Mouse (Mus musculus): Measurements from ENCODE around the gene Fam129a.
A peak's percentile ranks its signal among the peaks of the same experiment; 100 is the strongest.

The Fam129a gene

DNA sequence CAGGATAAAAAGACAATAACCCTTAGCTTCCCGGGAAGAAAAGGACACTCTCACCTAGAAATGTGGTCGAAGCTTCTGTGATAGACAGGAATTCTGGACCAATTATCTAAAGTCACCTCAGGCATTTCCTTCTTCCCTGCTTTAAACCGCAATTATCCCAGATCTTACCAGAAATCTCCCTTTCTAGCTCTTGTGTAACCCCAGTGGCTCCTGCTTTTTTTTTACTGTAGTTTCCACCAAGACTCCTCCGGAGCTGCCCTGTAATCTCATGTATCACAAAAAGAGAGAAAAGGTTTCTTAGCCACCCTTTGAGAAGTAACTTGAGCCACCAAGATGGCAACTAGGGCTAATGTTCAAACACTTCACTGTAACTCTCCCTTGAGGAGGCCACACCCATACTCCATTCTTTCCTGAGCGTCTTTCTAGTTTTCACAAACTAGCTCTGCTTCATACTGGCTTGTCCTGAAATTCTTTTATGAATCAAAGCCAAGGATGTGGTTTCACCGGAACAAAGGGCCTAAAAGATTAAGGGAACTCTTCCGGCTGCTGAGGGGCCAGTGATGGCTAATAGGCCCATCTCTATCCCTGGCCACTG is 93.9 kb downstream of the Fam129a start:
- DNase-seq (ENCODE audit: low read depth): no peak

DNA sequence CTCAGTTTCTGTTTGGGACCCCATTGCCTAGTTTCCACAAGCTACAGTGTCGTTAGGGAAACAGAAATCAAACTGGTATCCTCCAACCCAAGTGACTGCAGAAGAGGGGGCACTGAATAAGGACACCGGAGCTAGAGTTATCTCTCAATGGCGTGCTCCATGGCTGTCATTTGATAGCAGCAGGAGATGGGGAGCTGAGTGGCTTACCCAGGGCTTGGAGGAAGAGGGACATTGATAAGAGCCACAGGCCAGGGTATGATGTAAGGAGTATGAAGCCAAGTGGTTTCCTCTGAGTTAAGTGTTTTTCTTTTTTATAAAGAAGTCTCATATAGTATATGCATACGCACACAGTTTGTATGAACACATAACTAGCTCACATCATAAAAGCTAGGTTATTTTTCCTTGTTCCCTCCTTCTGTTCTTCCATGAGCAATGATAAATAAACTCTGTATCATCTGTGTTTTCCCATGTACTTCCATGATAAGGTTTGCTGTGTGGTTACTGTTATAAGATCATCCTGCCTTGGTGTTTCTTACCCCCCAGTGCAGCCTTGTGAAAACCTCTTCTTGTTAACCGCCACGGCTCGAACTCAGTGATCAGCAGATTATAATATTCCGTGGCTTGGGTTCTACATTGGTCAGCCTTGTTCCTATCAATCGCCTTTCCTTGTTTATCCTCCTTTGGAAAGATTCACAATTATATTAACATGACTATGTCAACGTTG is 96.5 kb downstream of the Fam129a start:
- no peak for DNase-seq (ENCODE audit: low read depth)

DNA sequence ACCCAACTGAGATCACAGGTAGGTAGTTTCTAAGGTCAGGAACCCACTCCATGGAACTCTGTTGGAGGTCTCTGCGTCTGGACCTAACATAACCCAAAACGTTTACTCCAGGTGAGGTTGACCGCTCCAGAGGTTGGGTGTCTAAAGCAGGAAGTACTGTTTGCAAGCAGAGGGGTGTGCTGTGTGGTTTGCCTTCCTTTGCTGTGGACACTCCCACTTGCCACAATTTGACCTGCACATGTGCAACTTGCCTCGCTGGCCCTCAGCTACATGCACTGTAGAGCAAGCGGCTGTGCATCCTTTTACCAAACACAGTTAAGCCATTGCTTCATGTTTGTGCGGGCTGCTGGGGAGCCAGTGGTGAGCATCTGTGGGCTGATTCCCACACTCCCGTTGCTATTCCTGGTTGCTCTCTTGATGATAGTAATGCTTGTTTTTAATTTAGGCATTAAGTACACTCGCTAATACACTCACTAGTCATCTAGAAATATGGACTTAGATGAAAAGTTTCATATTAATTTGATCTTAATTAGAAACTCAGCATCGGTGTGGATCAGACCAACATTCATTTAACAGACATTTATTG is 99.1 kb downstream of the Fam129a start:
- no peak for DNase-seq (ENCODE audit: low read depth)

- DNase-seq (ENCODE audit: low read depth): no peak
Observed at GRCm38 (mm10) chr1:151675684-151676083, 104.7 kb downstream of the Fam129a start.

DNA sequence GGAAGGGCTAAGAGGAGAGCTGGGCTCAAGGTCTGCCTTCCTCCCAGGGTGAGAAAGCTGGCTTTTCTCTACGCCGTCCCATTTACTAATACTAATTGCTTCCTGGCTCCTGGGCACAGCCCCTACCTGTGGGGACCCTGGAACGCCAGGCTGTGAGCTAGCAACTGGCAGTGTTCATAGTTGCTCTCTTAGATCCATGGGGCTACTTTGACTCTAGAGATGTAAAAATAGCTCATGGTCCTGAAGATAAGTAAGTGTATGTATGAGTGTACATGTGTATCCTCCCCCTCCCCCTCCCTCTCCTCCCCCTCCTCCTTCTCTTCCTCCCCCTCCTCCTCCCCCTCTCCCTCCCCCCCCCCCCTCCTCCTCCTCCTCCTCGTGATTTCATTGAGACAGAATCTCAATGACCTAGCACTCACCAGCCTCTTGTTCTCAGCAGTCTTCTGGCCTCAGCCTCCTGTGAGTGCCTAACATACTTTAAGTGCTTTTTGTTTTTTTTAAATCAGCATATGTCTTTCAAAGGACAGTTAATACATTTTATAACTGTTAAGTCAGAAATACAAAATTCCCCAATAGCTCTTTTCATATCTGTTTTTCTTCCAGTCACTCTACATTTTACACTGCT is 106.3 kb downstream of the Fam129a start:
- DNase-seq (ENCODE audit: low read depth): no peak

DNA sequence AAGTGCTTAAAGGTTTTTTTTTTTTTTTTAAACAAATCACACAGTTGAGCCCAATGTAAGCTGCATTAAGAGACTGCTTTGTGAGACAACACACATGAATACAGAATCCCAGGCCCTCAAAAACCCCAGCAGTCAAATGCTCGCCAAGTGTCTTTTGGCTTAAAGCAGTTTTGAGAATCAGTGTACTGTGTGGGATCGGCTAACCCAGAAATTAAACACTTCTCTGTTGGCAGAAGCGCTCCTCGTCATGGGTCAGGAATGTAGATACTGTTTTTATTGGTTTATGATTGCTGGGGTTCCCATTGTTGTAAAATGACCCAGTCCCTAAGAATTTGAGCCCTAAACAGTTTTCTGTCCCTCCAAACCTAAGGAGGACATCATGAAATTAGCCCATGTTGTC is 107.0 kb downstream of the Fam129a start:
- DNase-seq (ENCODE audit: low read depth): peak; percentile 66

DNA sequence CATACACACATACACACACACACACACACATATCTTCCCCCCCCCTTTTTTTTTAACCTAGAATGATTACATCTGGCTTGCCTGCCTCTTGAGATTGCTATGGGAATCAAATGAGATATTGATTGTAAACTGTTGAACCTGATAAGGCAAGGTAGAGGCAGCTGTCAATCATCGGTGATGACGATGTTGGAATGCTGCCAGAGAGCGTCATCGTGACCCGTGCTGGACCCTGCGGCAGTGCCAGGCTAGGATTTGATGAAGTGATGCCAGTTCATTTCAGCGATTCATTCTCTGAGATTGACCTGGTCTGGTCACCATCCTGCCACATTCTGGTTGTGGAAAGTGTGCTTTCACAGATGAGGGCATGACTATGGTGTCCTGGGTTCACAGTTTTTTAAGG is 108.2 kb downstream of the Fam129a start:
- DNase-seq (ENCODE audit: low read depth): no peak

- DNase-seq (ENCODE audit: low read depth): no peak
Observed at GRCm38 (mm10) chr1:151679883-151680613, 109.1 kb downstream of the Fam129a start.

DNA sequence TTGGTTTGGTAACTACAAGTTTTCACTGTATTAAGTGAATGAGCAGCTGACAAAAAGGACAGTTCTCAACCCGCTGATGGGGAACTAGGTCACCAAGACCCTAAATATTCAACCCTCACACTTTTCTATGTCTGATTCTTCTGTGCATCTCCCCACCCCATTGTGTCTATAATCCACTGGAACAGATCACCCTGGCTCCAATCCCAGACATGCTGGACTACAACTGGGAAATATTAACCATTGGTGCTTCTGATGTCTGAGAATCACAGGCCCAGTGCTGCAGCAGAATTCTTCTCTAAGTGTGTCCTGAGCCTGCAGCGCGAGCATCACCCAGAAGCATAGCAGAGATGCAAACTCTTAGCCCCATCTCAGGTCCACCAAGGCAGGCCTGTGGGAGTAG is 110.0 kb downstream of the Fam129a start:
- DNase-seq (ENCODE audit: low read depth): no peak

DNA sequence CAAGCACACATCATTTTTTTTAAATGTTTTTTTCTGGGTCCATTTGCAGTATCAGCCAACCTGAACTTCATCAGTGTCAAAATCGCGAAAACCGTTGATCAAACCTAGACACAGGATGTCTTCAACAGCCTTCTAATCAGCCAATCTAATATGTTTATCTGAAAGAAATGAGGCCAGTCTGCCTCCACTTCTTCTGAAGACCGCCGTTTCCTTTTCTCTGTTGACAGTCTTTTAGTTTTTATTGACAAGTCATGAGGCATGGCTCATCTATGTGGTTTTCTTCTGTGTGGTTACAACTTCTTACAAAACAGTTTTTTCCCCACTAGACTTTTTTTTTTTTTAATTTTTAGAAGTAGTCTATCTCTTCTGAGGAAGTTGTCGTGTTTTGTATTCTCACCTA is 111.9 kb downstream of the Fam129a start:
- DNase-seq (ENCODE audit: low read depth): no peak

DNA sequence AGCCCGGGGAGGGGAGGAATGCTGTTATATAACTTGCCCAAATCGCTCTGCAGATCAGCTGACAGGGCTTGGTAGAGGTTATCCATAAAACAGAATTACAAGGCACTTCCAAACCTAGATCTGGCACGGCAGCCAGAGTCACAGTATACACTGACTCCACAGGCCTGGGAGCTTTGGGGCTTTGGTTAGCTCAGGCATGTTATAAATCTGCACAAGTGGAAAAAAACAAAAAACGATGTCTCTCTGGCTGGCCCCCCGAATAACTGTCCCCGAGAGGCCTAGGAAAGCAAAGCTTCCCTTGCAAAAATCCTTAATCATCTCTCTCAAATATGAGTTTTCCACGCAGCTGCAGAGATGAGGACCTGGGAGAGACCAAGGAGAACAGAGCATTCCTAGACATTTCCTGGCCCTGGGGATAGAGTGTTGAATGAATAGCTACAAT is 113.5 kb downstream of the Fam129a start:
- DNase-seq (ENCODE audit: low read depth): no peak

GRCm38 (mm10) chr1:151684978-151685377 is 114.0 kb downstream of the Fam129a start:
- DNase-seq (ENCODE audit: low read depth): peak; percentile 70

DNA sequence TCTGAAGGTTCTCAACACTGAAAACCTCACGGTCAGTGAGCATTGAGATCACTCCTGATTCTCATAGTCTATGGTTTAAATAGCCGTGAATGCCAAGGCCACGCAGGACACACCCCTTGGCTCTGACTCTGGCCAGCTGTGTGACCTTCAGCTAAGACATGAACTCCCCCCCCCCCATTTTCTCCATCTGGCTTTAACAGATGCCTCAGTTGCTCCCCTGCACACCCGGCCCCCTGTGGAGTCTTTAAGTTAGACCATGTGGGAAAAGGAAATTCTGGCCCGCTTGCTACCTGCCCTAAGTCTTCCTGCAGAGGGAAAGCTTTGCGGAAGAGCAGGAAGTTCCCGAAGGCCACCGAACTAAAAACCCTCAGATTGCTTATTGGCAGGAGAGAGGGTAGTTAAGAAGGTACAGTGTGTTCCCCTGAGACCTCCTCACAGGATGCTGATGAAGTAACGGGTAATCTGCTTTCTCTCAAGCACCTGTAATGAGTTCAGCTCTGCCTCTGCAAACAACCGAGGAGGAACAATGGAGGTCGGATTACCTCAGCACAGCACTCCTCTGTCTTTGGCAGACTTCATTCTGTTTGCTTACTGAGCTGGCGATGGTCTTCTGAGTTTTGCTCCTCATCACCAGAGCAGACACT is 114.8 kb downstream of the Fam129a start:
- DNase-seq (ENCODE audit: low read depth): no peak

- peak; percentile 79 for DNase-seq (ENCODE audit: low read depth)
Observed at GRCm38 (mm10) chr1:151686696-151687095, 115.7 kb downstream of the Fam129a start.

DNA sequence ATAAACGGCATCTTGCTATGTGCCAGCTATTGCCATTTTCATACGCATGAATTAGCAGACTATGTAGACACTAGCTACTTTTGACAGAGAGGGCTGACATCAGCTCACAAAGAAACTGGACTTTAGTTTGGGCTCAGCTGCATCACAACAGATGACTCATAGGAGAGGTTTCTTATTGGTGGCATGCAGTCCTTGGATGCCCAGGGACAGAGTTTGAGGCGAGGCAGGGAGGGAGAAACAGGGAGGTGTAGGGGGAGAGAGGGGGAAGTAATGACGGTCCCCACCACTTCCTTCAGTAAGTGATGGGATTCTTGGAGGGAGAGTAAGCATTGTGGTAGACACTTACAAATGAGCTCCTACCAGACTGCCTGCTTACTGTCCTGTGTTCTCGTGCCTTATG is 118.0 kb downstream of the Fam129a start:
- no peak for DNase-seq (ENCODE audit: low read depth)

DNA sequence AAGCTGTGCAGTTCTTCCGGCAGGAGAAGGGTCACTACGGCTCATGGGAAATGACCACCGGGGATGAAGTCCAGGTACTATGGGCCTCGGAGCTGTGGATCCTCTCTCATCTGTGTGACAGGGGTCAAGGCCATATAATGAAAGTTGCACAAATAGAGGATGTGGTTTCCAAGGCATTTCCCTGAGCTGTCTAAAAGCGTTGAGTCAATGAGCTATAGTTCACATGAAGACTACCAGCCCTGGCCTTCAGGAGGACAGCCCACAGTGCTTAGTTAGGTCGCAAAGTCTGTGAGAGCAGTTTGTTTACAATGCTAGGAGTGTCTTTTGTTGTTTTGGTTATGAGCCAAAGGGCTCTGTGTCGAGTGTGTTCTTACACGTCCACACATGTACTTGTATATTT is 118.6 kb downstream of the Fam129a start:
- no peak for DNase-seq (ENCODE audit: low read depth)

DNA sequence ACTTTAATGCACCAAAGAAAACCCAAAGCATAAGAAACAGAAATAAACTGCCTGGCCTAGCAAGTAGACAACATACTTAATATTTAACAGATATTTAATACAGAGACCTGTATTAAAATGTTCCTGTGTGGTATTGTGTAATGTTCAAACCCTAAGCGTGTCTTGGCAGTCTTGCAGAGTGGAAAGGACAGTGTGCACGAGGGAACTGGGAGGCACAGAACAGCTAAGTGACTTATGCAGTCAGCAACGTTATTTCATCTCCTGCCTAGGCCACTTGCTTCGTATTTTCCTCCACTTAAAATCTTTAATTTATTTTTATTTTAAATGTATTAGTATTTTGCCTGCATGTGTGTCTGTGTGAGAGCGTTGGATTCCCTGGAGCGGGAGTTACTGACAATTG is 119.1 kb downstream of the Fam129a start:
- no peak for DNase-seq (ENCODE audit: low read depth)

GRCm38 (mm10) chr1:151690583-151691193 is 119.7 kb downstream of the Fam129a start:
- peak; percentile 80 for DNase-seq (ENCODE audit: low read depth)

DNA sequence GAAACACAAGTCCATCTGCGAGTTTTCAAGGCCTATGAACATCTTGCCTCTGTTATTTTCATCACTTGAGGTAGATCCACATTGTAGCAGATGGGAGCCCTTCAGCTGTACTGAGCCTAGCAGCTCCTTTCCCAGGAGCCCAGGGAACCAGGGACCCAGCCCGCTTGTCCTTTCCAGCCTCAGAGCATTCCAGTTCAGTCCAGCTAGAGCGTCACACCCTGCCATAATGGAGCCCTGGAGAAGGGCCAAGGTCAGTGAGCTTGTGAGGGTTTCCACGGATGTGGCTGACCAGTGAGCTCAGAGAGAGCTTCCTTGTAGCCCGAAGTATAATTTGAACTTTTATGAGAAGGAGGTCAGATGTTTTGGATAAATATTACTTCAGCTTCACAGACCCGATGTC is 121.9 kb downstream of the Fam129a start:
- DNase-seq (ENCODE audit: low read depth): peak; percentile 58

GRCm38 (mm10) chr1:151696751-151697150 is 125.8 kb downstream of the Fam129a start:
- no peak for DNase-seq (ENCODE audit: low read depth)

DNA sequence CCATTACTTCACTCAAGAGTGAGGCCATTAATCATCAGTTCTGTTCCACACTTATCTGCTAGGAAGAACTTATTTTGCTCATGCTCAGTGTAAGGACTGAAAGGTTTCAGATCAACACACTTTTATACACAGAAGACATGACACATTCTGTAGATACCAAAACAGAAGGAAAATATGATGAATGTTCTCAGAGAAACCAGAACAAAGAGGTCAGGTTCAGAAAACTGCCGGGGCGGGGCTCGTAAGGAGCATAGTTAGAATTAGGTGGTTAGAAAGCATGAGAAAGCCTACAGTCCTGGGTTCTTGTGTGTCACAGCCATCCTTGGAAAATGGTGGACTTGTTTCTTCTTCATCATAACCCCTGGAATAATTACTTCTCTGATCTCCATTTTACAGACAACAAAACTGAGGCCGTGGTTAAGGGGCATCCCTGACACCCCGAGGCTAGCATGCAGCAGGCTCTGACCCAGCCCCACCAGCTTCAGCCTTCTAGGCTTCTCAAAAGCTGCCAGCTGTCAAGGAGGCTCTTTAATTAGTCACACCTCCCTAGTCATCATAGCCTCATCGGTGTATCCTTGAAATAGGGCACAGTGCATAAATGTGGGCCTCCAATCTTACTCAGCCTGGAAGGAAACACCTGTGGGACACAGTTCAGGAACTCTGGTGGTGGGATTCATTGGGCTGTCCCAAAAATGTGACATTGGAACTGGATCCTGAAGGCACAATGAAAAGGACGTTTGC is 127.1 kb downstream of the Fam129a start:
- no peak for DNase-seq (ENCODE audit: low read depth)

Measured in fibroblast of lung, adult 2 months (primary cell).